Mouse (Mus musculus): ENCODE measurements around the gene Dnaaf1. TPM values are rescaled to one million over a fixed set of nuclear protein-coding genes. Genes with fewer than 3 reads are reported as not detected.

Dnaaf1 gene
- total and polyA plus RNA-seq, 3 experiments, result 0.19 to 0.54 TPM; not detected in 1

DNA sequence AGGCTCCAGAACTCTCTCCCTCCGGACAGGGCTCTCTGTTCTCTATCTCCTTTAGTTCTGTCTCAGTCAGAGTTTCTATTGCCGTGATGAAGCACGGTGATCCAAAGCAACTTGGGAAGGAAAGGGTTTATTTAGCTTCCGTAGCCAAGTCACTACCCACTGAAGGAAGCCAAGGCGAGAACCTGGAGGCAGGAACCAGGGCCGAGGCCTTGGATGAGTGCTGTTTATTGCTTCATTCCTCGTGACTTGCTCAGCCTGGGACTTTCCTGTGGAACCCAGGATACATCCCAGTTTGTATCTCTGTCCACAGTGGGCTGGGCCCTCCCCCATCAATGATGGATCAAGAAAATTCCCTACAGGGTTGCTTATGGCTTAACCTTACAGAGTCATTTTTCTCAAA, 61.7 kb downstream of the Dnaaf1 start:
- Histone ChIP-seq H3K9ac (ENCODE audit: control insufficient read depth, low read depth, low read length, poor library complexity, severe bottlenecking) (no peak overlapping the region), H3K27me3 (ENCODE audit: control insufficient read depth in 1 of 2, insufficient read depth in 2 of 2, low read length in 2 of 2) (peaks cover 0 to 2% of the 10 kb centered on the region in 2 experiments; a peak in 2 of 4 replicates), H3K9me3 (replicated peaks; ENCODE audit: insufficient read depth, low read length) (no peaks in the 10 kb centered on the region), H3K36me3 (ENCODE audit: control insufficient read depth in 1 of 2, insufficient read depth in 2 of 2, low read length in 2 of 2) (no peaks in the 10 kb centered on the region), H3K4me3 (ENCODE audit: control insufficient read depth in 1 of 2, insufficient read depth in 1 of 2, low read depth in 2 of 2, low read length in 2 of 2) (no peak overlapping the region), H3K79me2 (ENCODE audit: control insufficient read depth, insufficient read depth, low read length, poor library complexity) (no peaks in the 10 kb centered on the region), H3K4me1 (ENCODE audit: control insufficient read depth in 1 of 2, insufficient read depth in 2 of 2, low read length in 2 of 2) (no peaks in the 10 kb centered on the region), H3K27ac (ENCODE audit: control insufficient read depth, low read depth, low read length) (no peak overlapping the region)
- DNase-seq (ENCODE audit: low read depth, low spot score), result no peak
- TF ChIP-seq MAZ (IDR thresholded peaks at IDR 0.05; ENCODE audit: low read depth, low read length) (no peak), TCF12 (IDR thresholded peaks at IDR 0.05; ENCODE audit: low read depth, low read length) (no peak), CHD1 (IDR thresholded peaks at IDR 0.05; ENCODE audit: low read depth, low read length) (no peak), POLR2AphosphoS5 (IDR thresholded peaks at IDR 0.05; ENCODE audit: borderline replicate concordance, low read depth, low read length) (no peak), EP300 (IDR thresholded peaks at IDR 0.05; ENCODE audit: low read depth in 1 of 2, low read length in 2 of 2) (no peak), MAX (IDR thresholded peaks at IDR 0.05; ENCODE audit: low read length) (no peak), GATA1 (IDR thresholded peaks at IDR 0.05; ENCODE audit: low read depth, low read length) (no peak), BHLHE40 (IDR thresholded peaks at IDR 0.05; ENCODE audit: borderline replicate concordance, low read depth, low read length) (no peak), ZNF384 (IDR thresholded peaks at IDR 0.05; ENCODE audit: low read depth, low read length) (no peak), UBTF (IDR thresholded peaks at IDR 0.05; ENCODE audit: borderline replicate concordance, insufficient read depth, low read depth, low read length) (no peak), CTCF (IDR thresholded peaks at IDR 0.05 in 2 of 3, conservative IDR thresholded peaks at IDR 0.05 in 1 of 3; ENCODE audit: control insufficient read depth in 1 of 3, insufficient read depth in 1 of 3, low read depth in 2 of 3, low read length in 3 of 3, poor library complexity in 1 of 3, severe bottlenecking in 1 of 3) (no peak), ETS1 (IDR thresholded peaks at IDR 0.05; ENCODE audit: low read depth, low read length) (no peak), KAT2A (conservative IDR thresholded peaks at IDR 0.05; ENCODE audit: low read depth, low read length) (no peak), TBP (IDR thresholded peaks at IDR 0.05; ENCODE audit: low read depth, low read length) (no peak), ZC3H11A (IDR thresholded peaks at IDR 0.05; ENCODE audit: low read depth, low read length) (no peak), MYB (IDR thresholded peaks at IDR 0.05; ENCODE audit: low read depth, low read length) (no peak), SIN3A (IDR thresholded peaks at IDR 0.05; ENCODE audit: low read length) (no peak)

DNA sequence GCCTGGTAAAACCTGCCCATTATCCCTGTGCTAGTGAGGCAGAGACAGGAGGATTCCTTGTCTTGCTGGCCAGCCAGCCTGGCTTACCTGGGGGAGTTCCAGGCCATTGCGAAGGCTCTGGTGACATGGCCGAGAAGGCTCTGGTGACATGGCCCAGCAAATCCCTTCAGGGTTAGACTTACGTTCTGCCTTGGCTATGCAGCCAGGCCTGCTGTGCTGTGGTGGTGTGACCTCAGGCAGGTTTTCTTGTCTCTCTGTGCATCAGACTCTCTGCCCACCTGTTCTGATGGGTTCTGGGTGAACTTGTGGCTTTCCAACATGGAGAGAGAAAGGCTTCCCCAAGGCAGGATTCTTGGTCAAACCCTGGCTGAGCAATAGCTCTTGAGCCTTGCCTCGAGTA, 62.3 kb downstream of the Dnaaf1 start:
- Histone ChIP-seq H3K9me3 (replicated peaks; ENCODE audit: insufficient read depth, low read length) (no peaks in the 10 kb centered on the region), H3K4me3 (ENCODE audit: control insufficient read depth in 1 of 2, insufficient read depth in 1 of 2, low read depth in 2 of 2, low read length in 2 of 2) (no peak overlapping the region), H3K4me1 (ENCODE audit: control insufficient read depth in 1 of 2, insufficient read depth in 2 of 2, low read length in 2 of 2) (no peaks in the 10 kb centered on the region), H3K9ac (ENCODE audit: control insufficient read depth, low read depth, low read length, poor library complexity, severe bottlenecking) (no peak overlapping the region), H3K79me2 (ENCODE audit: control insufficient read depth, insufficient read depth, low read length, poor library complexity) (no peaks in the 10 kb centered on the region), H3K27me3 (ENCODE audit: control insufficient read depth in 1 of 2, insufficient read depth in 2 of 2, low read length in 2 of 2) (peaks cover 0 to 2% of the 10 kb centered on the region in 2 experiments; a peak in 2 of 4 replicates), H3K36me3 (ENCODE audit: control insufficient read depth in 1 of 2, insufficient read depth in 2 of 2, low read length in 2 of 2) (no peaks in the 10 kb centered on the region), H3K27ac (ENCODE audit: control insufficient read depth, low read depth, low read length) (no peak overlapping the region)
- no peak for DNase-seq (ENCODE audit: low read depth, low spot score)
- TF ChIP-seq UBTF (IDR thresholded peaks at IDR 0.05; ENCODE audit: borderline replicate concordance, insufficient read depth, low read depth, low read length) (no peak), MAZ (IDR thresholded peaks at IDR 0.05; ENCODE audit: low read depth, low read length) (no peak), RCOR1 (IDR thresholded peaks at IDR 0.05; ENCODE audit: low read depth, low read length) (no peak), TCF12 (IDR thresholded peaks at IDR 0.05; ENCODE audit: low read depth, low read length) (no peak), TAL1 (IDR thresholded peaks at IDR 0.05; ENCODE audit: low read length) (no peak), ZKSCAN1 (IDR thresholded peaks at IDR 0.05; ENCODE audit: low read depth, low read length) (no peak), CHD2 (IDR thresholded peaks at IDR 0.05; ENCODE audit: low read length) (no peak), MAFK (IDR thresholded peaks at IDR 0.05; ENCODE audit: borderline replicate concordance, low read depth, low read length) (no peak), MAX (IDR thresholded peaks at IDR 0.05; ENCODE audit: low read length) (no peak), JUND (IDR thresholded peaks at IDR 0.05; ENCODE audit: low read depth, low read length) (no peak), ETS1 (IDR thresholded peaks at IDR 0.05; ENCODE audit: low read depth, low read length) (no peak), ZNF384 (IDR thresholded peaks at IDR 0.05; ENCODE audit: low read depth, low read length) (no peak), MYC (IDR thresholded peaks at IDR 0.05; ENCODE audit: low read depth, low read length) (no peak), MXI1 (IDR thresholded peaks at IDR 0.05; ENCODE audit: low read depth, low read length) (no peak), ZC3H11A (IDR thresholded peaks at IDR 0.05; ENCODE audit: low read depth, low read length) (no peak), NELFE (IDR thresholded peaks at IDR 0.05; ENCODE audit: low read depth, low read length) (no peak), CTCF (IDR thresholded peaks at IDR 0.05 in 2 of 3, conservative IDR thresholded peaks at IDR 0.05 in 1 of 3; ENCODE audit: control insufficient read depth in 1 of 3, insufficient read depth in 1 of 3, low read depth in 2 of 3, low read length in 3 of 3, poor library complexity in 1 of 3, severe bottlenecking in 1 of 3) (no peak), SMC3 (IDR thresholded peaks at IDR 0.05; ENCODE audit: low read depth, low read length) (no peak), MYB (IDR thresholded peaks at IDR 0.05; ENCODE audit: low read depth, low read length) (no peak), HCFC1 (IDR thresholded peaks at IDR 0.05; ENCODE audit: low read depth, low read length) (no peak)

Measured in MEL (cell line).